Mouse (Mus musculus) adipocyte (in vitro differentiated cells): ENCODE measurements at regions not wholly inside any gene's neighbourhood (a gene's known extent, or its start where the extent isn't known, plus 50 kb on each side); places are given as distances from the start of the nearest gene placed in this dataset.
"Not testable (repeated sequence)": the region's sequence is repeated elsewhere in the genome, so short reads cannot be mapped to it uniquely, and the experiment has no call there.

ENCODE experiments used
- DNase-seq: peaks from one replicate; pipeline ENCODE4 v3.0.0-alpha.2; 2016; ENCODE audit warnings: low spot score

GRCm38 (mm10) chr4:3049972-3050846 is 116.9 kb upstream of the Vmn1r2 start:
- no peak for DNase-seq

- no peak for DNase-seq
Observed at GRCm38 (mm10) chr4:3050847-3051135, 116.3 kb upstream of the Vmn1r2 start.

- no peak for DNase-seq
Observed at GRCm38 (mm10) chr4:3051212-3051611, 115.9 kb upstream of the Vmn1r2 start.

GRCm38 (mm10) chr4:3052314-3053059 is 114.6 kb upstream of the Vmn1r2 start:
- no peak for DNase-seq

- no peak for DNase-seq
Observed at GRCm38 (mm10) chr4:3053060-3053406, 114.1 kb upstream of the Vmn1r2 start.

- DNase-seq: no peak
Observed at GRCm38 (mm10) chr4:3053496-3054216, 113.5 kb upstream of the Vmn1r2 start.

- DNase-seq: no peak
Observed at GRCm38 (mm10) chr4:3054886-3055285, 112.2 kb upstream of the Vmn1r2 start.

GRCm38 (mm10) chr4:3055396-3055795 is 111.7 kb upstream of the Vmn1r2 start:
- no peak for DNase-seq

- DNase-seq: no peak
Observed at GRCm38 (mm10) chr4:3059511-3060054, 107.5 kb upstream of the Vmn1r2 start.

GRCm38 (mm10) chr4:3062027-3062605 is 105.0 kb upstream of the Vmn1r2 start:
- no peak for DNase-seq

- DNase-seq: no peak
Observed at GRCm38 (mm10) chr4:3063966-3064365, 103.2 kb upstream of the Vmn1r2 start.

GRCm38 (mm10) chr4:3064571-3064970 is 102.5 kb upstream of the Vmn1r2 start:
- DNase-seq: no peak

GRCm38 (mm10) chr4:3065335-3065734 is 101.8 kb upstream of the Vmn1r2 start:
- DNase-seq: not testable (repeated sequence)

GRCm38 (mm10) chr4:3066051-3066736 is 100.9 kb upstream of the Vmn1r2 start:
- no peak for DNase-seq

GRCm38 (mm10) chr4:3067265-3067664 is 99.9 kb upstream of the Vmn1r2 start:
- no peak for DNase-seq

GRCm38 (mm10) chr4:3067666-3068065 is 99.5 kb upstream of the Vmn1r2 start:
- DNase-seq: no peak

GRCm38 (mm10) chr4:3068306-3069223 is 98.6 kb upstream of the Vmn1r2 start:
- no peak for DNase-seq

GRCm38 (mm10) chr4:3069341-3069740 is 97.8 kb upstream of the Vmn1r2 start:
- no peak for DNase-seq

GRCm38 (mm10) chr4:3071326-3071725 is 95.8 kb upstream of the Vmn1r2 start:
- DNase-seq: not testable (repeated sequence)

GRCm38 (mm10) chr4:3079901-3080300 is 87.2 kb upstream of the Vmn1r2 start:
- no peak for DNase-seq
